Mouse (Mus musculus): ENCODE results near the gene Zc3h10.
A peak's percentile ranks its signal among the peaks of the same experiment; 100 is the strongest.
"Not testable (repeated sequence)": the region's sequence is repeated elsewhere in the genome, so short reads cannot be mapped to it uniquely, and the experiment has no call there.

The Zc3h10 gene

DNA sequence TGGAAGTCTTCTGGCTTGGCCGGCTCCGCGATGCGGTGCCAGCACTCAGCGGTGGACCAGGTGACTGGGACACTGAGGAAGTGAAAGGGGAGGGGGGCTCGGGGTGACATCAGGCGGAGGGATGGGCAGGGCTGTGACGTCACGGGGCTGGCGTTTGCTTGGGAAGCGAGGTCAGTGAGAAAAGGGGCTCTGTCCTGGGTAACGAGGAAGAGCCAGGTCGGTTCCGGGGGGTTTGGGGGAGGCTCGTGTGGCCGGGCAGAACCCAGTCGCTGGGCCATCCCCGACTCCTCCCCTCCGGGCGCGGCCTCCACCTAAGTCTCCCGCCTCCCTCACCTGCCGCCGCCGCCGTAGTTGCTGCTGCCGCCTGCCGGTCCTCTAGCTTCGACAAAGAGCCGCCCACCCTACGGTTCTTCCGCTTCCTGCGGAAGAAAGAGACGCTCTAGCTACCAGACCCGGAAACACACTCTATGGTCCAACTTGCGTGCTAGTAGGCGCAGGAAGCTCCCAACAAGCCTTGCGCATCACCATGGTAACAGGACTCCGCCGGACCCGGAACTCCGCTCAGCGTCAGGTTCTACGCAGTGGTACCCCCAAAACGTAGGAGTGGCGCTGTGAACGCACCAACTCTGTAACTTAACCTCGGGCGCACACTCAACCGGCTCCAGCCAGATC is at the start of gene Zc3h10:
Gene Zc3h10 (minus strand): TSS at position 414 of the 672 bp plus-strand sequence.
- peak; percentile 98 for DNase-seq

GRCm38 (mm10) chr10:128592797-128593196 is 45.2 kb upstream of the Zc3h10 start:
- DNase-seq = no peak

GRCm38 (mm10) chr10:128591436-128591835 is 43.9 kb upstream of the Zc3h10 start:
- DNase-seq = no peak

DNA sequence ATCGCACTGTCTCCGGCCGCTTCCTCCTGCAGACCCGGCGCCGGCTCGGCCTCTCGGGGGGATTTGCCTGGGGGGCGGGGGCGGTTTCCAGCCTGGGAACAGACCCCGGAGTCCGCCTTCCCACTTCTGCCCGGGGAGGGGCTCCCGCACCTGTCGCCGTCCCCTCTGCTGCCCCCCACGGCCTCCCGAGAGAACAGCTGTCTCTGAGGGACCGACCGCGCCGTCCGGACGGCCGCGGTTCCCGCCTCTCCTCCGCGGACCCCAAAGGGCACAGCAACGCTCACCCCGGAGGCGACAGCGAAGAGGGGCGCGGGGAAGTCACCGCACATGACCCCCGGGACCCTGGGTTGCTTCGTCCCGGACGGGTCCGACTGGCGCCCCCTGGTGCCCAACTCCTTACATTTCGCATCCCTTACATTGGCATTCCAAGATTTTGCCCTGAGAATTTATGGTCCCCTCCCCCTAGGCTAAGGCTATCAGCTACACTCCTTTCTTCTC is 42.7 kb upstream of the Zc3h10 start:
- peak; percentile 64 for DNase-seq

- peak; percentile 84 for DNase-seq
These were observed 42.1 kb upstream of the Zc3h10 start, which contains the start of gene Erbb3 for GRCm38 (mm10) chr10:128589464-128590192. Erbb3 (minus strand) TSS chr10:128589652.

DNA sequence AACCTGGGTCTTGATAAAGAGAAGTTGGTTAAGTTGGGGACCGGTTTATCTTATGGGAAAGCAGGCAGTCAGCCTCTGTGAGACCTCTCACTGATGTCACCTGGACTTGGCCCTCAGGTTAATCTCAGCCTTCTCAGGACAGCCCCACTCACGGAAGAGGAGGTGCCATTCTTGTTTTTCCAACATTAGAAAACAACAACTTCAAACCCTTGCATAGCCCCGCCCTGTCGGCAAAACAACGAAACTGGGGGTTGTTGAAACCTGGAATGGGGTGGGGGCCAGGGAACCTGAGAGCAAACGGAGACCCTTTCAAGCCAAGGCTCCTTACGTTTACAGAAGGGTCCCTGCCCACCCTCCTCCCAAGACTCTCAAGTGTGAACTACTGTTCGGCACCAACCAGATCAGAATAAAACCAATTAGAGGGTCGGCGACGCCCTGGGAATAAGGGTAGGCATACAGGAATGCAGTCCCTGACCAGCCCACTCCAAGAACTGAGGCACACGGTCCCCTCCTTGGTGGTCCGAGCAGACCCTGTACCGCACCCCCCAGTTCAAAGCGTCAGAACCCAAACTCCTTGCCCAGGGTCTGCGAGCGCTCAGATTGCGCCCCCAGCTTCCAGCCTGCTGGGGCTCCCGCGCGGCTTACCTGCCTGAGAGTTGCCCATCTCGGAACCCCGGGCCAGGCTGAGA is 41.3 kb upstream of the Zc3h10 start:
- peak; percentile 78 for DNase-seq

GRCm38 (mm10) chr10:128588136-128588535 is 40.6 kb upstream of the Zc3h10 start:
- DNase-seq = no peak

DNA sequence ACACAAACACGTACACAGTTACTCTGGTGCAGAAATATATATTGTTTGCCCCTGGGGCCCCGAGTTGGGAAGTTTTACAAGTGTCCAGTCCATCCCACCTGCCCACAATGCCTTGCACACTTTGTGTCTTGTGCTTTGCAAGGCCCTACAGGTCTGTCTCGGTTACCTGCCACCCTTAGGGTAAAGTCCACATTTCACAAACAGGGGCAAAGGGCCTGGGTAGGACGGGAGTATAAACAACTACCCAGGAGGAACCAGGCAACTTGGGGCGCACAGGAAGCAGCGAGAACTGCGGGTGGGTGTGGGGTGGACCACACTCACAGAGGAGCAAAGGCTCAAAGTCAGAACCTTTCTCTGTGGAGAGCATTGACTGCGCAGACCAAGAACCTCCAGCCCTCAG is 40.1 kb upstream of the Zc3h10 start:
- DNase-seq = peak; percentile 87

GRCm38 (mm10) chr10:128587120-128587519 is 39.5 kb upstream of the Zc3h10 start:
- DNase-seq = no peak

DNA sequence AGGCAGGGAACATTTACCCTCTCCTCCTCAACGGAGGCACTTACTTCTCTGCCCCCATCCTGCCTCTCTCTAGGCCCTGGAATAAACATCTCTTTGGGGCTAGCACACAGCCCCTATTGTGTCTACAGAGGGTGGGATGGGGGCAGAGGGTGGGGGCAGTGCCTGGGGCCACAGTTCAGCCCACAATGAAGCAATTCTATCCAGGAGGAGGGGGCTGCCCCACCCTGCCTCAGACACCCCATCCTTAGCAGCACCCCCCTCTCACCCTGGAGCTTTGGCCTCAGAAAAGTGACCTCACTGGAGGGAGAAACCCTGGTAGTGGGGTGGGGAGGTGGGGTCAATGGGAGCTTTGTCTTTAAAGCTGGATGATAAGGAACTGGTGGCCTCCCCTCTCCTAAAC is 39.0 kb upstream of the Zc3h10 start:
- DNase-seq = no peak

DNA sequence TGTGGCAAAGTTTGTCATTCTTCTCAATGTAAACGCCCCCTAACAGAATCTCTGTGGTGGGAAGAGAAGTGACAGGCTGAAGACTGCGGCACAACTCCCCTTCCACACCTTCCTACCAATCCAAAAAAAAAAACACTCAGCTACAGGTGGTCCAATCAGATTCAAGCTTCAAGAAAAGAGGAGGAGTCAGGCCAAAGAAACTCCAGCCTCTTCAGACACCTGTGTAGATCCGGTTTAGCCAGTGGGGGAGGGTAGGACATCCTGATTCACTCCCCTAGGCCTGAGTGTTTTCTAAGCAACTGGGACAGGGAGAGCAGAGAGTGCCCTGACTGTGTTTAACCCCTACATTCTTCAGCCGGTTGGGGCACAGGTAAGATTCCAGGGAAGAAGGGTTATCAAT is 36.8 kb upstream of the Zc3h10 start:
- peak; percentile 80 for DNase-seq

DNA sequence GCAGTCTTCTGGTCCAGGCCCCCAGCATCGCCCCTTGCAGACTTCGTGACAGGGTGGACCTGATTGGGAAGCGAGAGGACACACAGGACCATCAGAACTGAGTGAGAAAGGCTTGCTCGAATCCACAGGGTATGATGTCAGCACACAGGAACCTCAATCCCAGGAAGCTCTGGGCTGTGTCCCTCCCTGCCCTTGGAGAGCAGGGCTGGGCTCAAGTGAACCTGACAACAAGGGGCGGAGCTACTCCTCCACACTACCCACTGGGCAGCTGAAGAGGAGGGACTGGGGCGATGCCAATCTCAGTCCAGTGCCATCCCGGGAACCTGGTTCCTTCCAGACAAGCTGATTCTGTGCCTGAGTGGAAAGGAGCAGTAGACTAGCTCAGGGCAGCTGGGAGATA is 36.1 kb upstream of the Zc3h10 start:
- peak; percentile 94 for DNase-seq

- DNase-seq = no peak
These were observed 32.2 kb upstream of the Zc3h10 start for GRCm38 (mm10) chr10:128579731-128580130.

DNA sequence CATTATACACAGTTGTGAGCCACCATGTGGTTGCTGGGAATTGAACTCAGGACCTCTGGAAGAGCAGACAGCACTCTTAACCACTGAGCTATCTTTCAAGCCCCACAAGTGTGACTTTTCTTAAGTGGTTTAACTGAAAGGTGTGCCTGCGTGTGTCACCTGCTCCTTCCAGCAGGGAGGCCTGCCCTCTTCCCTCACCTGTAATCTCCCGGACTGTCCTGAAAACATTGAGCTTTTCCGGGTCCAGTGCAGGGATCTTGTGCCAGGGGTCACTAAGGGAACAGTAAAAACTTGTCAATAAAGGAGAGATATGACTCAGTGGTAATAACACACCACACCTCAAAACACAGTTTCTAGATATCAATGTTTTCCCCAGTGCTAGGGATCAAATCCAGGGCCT is 31.7 kb upstream of the Zc3h10 start:
- DNase-seq = no peak

DNA sequence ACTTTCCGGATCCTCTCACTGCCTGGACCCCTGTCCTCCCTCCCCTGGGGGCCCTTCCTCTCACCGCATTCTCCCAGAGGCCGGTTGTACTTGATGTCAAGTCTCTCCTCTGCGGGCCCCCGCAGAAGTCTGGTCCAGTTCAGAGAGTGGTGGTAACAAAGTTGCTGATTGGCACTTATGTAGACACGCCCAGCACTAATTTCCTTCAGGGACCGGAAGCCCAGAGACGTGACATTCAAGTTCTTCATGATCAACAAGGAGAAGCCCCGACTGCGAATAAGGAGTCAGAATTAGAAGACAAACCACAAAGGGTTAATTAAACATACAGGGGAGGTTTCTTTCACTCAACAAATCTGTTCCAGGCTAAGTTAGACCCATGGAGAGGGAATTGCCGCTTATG is 30.8 kb upstream of the Zc3h10 start:
- DNase-seq = no peak

- no peak for DNase-seq
These were observed 27.5 kb upstream of the Zc3h10 start for GRCm38 (mm10) chr10:128575063-128575462.

- DNase-seq = peak; percentile 99
These were observed 18.4 kb upstream of the Zc3h10 start, which contains the start of gene Pa2g4 for GRCm38 (mm10) chr10:128565788-128566531. Pa2g4 (minus strand) TSS chr10:128565987.

- peak; percentile 50 for DNase-seq
These were observed 17.7 kb upstream of the Zc3h10 start for GRCm38 (mm10) chr10:128565206-128565787.

GRCm38 (mm10) chr10:128563544-128563943 is 16.0 kb upstream of the Zc3h10 start:
- no peak for DNase-seq

GRCm38 (mm10) chr10:128556963-128557362 is 9.4 kb upstream of the Zc3h10 start:
- DNase-seq = no peak

GRCm38 (mm10) chr10:128556286-128556685 is 8.7 kb upstream of the Zc3h10 start:
- DNase-seq = no peak

DNA sequence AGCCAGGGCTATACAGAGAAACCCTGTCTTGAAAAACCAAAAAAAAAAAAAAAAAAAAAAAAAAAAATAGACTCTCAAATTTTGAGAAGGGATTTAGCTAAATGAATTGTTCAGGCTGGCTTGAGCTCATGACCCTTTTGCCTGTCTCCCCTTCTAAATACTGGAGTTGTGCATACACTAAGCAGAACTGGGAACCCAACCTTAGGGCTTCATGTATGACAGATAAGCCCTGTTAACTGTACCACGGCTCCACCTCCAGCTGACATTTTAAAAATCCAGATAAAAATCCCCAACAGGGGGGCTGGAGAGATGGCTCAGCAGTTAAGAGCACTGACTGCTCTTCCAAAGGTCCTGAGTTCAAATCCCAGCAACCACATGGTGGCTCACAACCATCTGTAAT is 8.0 kb upstream of the Zc3h10 start:
- DNase-seq = not testable (repeated sequence)

Data from kidney, adult 11 months (tissue).